Mouse (Mus musculus) kidney, postnatal 4 days (tissue): ENCODE results near the gene Mtcp1.

ENCODE experiments used
- DNase-seq, 2 experiments: peaks; one replicate each; pipeline ENCODE4 v3.0.0; 2021; ENCODE audit warnings: mixed read lengths in 2 of 2

The Mtcp1 gene

DNA sequence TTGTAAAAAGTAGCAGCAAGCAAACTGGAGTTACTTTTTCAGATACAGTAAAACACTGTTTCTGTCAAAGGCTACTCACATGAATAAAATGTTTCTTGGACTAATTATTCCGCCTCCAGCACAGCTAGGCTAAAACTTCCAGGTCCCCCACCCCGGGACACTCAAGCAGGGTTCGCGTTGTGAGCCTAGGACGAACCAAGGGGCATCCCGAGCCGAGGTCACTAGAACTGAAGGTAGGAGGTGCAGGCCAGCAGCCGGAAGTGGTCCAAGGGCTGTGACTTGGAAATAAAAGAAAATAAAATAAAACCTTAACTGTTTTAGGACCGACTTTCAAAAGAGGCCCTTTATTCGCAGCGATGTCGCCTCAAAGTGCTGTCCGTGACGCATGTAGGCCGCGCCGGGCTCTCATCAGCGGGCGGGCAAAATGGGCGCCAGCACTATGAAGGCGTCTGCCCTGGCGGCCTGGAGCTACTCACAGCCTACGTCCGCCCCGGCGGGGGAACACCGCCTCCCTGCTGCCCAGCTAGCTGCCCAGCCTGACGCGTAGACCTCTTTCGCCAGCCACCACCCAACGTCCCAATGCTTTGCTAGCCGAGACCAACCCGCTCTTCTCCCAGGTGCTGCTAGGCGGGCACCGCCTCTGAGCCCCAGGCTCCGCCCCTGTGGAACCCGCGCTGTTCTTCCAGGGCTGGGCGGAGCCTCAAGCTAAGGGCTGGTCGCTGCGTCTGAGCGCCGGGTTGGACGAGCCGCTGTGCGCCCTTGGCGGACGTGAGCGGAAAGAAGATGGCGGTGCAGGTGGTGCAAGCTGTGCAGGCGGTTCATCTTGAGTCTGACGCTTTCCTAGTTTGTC is at the start of gene Mtcp1, which contains the start of the genes Cmc4 and Brcc3:
Mtcp1 (minus strand) TSS at position 653 of the 850 bp plus-strand sequence.
Cmc4 (minus strand) TSS at position 649 of the 850 bp plus-strand sequence.
Brcc3 (plus strand) TSS at position 693 of the 850 bp plus-strand sequence.
- DNase-seq: peak; percentile 84 to 93

GRCm38 (mm10) chrX:75454597-75454996 is 38.2 kb upstream of the Mtcp1 start:
- DNase-seq: no peak

DNA sequence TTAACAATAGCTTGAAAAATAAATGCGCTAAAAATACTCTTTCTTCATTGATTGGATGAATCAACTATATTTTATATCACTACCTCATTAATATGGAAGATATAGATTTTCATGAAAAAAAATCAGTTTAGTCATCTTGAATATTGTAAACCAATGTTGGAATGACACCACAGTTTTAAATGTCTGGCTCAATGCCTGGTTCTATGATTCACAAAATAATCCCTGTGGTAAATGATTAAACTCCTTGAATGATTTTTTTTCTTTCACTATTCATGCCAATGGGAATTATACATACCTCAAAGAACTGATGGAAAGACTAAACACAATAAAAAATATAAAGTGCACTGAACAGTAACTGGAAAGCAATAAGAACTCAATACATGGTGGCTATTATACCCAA is 6.7 kb downstream of the Mtcp1 start:
- no peak for DNase-seq

DNA sequence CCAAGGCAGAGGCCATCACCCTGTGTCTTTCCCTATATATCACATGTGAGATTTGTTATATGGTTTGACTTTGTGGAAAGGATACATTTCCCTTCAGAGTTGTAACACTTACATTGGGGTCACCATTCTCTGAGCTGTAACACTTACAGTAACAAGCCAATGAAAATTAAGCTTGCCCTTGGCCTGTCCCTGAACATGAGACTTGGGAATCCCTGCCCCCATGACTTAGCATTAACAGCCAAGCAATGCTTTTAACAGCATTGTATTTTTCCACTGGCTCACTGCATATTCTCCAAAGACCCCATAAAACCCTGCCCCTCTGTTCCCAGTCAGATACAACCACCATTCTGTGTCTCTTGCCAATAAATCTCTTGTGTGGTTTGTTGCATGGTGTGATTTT is 13.0 kb downstream of the Mtcp1 start:
- no peak for DNase-seq

DNA sequence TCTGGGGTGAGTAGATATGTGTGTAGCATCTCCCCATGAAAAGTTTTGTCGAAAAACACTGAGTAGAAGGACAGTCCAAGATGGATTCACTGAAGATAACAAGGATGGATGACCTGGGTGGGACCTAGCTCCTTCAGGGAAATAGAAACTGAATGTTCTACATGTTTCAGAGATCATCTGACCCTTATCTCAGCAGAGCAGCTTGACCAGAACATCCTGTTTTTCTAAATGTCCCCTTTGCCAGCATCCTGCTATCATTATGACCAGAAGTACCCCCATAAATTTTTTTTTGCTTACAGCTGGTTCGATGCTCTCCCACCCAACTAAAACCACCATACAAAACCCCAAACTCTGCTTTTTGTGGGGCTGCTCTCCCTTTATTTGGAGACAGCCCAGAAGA is 13.7 kb downstream of the Mtcp1 start:
- DNase-seq: no peak

GRCm38 (mm10) chrX:75399471-75399870 is 16.9 kb downstream of the Mtcp1 start:
- no peak for DNase-seq

DNA sequence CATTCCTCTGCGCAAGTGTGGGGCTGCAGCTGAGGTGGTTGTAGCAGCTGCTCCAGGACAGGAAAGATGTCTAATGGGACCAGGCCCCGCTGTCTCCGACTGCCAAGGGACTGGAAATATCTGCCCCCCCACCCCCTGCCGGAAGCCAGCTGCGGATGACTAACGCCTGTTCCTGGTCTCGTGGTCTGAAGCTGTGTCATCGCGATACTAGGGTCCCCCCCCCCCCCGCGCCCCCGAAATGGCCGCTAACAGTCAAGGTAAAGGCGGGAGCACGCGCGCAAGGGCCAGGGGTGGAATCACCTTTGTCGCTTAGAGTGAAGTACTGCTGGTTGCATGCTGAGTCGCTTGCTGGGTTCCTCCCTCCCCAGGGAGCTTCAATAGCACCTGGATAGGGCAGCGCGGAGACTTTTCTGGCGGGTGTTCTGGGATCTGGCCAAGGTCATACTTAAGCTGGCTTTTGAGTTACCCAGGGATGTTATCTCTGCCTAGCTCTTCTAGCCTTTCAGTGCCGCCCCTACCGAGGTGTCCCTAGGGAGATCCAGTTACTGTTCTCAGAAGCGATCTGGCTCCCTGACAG is 34.1 kb downstream of the Mtcp1 start, which contains the start of the genes Fundc2 and F8:
Fundc2 (plus strand) TSS at position 205 of the 577 bp plus-strand sequence.
F8 (minus strand) TSS at position 421 of the 577 bp plus-strand sequence.
- peak; percentile 81 to 85 for DNase-seq

DNA sequence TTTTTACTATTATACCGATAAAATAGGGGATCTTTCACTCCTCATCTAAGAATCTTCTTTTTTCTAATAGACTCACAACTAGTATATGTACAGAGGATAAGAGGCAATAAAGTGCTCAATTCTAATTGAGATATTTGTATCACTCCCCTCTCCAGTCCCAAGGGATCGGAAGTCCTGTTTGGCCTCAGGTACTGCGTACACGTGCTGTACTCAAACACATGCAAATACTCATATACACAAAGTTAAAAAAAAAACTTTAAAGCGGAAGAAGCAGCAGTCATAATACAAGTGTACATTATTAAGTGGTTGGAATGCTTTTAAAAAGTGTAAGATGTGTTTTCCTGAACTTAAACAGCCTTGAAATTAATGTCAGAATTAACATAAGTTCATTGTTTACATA is 34.7 kb downstream of the Mtcp1 start:
- DNase-seq: no peak

- DNase-seq: no peak
Measured at GRCm38 (mm10) chrX:75381176-75381575, 35.2 kb downstream of the Mtcp1 start.

DNA sequence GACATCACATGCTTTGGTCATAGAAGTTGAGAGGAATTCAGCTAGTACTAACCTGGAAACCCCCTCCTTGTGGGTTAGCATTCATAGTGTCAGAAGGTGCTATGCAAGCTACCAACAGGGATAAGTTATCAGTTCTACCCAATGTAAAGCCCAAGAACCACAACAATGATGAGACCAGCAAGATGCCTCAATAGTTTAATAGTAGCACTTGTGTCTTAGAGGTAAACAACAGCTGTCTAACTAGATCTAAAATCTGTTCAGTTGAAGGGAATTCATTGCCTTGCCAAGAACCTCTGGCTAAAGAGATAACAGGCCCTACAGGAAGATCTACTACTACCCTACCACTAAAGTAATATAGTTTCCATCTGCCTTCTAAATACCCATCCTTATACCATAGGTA is 39.6 kb downstream of the Mtcp1 start:
- no peak for DNase-seq

GRCm38 (mm10) chrX:75372666-75373425 is 43.5 kb downstream of the Mtcp1 start:
- no peak for DNase-seq

DNA sequence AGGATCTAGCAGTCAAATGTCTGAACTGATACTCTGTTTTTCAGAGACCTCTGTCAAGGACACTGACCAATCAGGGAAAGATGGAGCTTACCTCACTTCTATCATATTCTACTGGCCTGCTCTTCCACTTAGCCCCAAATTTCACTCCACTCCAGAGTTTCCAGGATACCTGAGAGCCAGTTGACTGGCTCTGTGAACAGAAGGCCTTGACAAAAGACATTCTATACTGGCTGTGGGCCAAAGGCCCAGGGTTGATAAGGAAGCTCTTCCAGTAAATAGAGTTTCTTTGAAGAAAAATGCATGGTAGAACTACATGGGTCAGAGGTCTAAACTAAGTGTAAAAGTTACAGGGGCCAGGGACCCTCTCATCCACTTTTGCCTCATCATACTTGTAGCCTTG is 46.2 kb downstream of the Mtcp1 start:
- peak in 1 of 2 experiments; percentile 17 for DNase-seq
